Mouse (Mus musculus): ENCODE measurements around the gene Cux2. TPM values are rescaled to one million over a fixed set of nuclear protein-coding genes. Genes with fewer than 3 reads are reported as not detected.
"Not testable (repeated sequence)": the region's sequence is repeated elsewhere in the genome, so short reads cannot be mapped to it uniquely, and the experiment has no call there.

Cux2 gene
- polyA plus RNA-seq, 1 experiment from 2014 or later: 9.0 TPM

- Histone ChIP-seq H3K9me3 (ENCODE audit: low read length) (no peaks in the 10 kb centered on the region), H3K27me3 (ENCODE audit: insufficient read depth, low read length) (no peaks in the 10 kb centered on the region), H3K36me3 (ENCODE audit: insufficient read depth, low read length) (peaks cover 34% of the 10 kb centered on the region), H3K4me3 (ENCODE audit: low read length) (no peak overlapping the region), H3K9ac (replicated peaks; ENCODE audit: low read length) (no peak overlapping the region), H3K4me2 (replicated peaks; ENCODE audit: low read depth, low read length) (no peak overlapping the region), H3K4me1 (ENCODE audit: insufficient read depth, low read length) (peaks cover 19% of the 10 kb centered on the region), H3K27ac (ENCODE audit: low read length) (no peak overlapping the region)
- no peak for ATAC-seq (ENCODE audit: low FRiP score, low TSS enrichment)
- 80% methylated on average over 9 of the region's 9 CpGs for WGBS
Measured at GRCm38 (mm10) chr5:121853368-121854051, 196.4 kb downstream of the Cux2 start.

GRCm38 (mm10) chr5:121849478-121850349, 200.2 kb downstream of the Cux2 start:
- ATAC-seq (ENCODE audit: low FRiP score, low TSS enrichment): peak; percentile 33; the same call in 1 of the 2 replicates
- Histone ChIP-seq H3K27me3 (ENCODE audit: insufficient read depth, low read length) (no peaks in the 10 kb centered on the region), H3K27ac (ENCODE audit: low read length) (no peak overlapping the region; the same call in 1 of the 2 replicates), H3K4me1 (ENCODE audit: insufficient read depth, low read length) (peaks cover 22% of the 10 kb centered on the region), H3K9me3 (ENCODE audit: low read length) (no peaks in the 10 kb centered on the region), H3K9ac (replicated peaks; ENCODE audit: low read length) (peak overlapping the region; percentile 93), H3K4me3 (ENCODE audit: low read length) (peak overlapping the region; percentile 80), H3K4me2 (replicated peaks; ENCODE audit: low read depth, low read length) (peak overlapping the region; percentile 75), H3K36me3 (ENCODE audit: insufficient read depth, low read length) (peaks cover 32% of the 10 kb centered on the region)
- 36% methylated on average over 20 of the region's 20 CpGs for WGBS

GRCm38 (mm10) chr5:121848743-121849142, 201.2 kb downstream of the Cux2 start, which contains the start of gene Pheta1:
TSS of gene Pheta1 (plus strand) at chr5:121848984.
- Histone ChIP-seq H3K4me2 (replicated peaks; ENCODE audit: low read depth, low read length) (peak within 1 kb of the TSS; percentile 75), H3K36me3 (ENCODE audit: insufficient read depth, low read length) (peaks cover 24% of the 10 kb centered on the region), H3K4me1 (ENCODE audit: insufficient read depth, low read length) (peaks cover 25% of the 10 kb centered on the region), H3K9ac (replicated peaks; ENCODE audit: low read length) (peak within 1 kb of the TSS; percentile 93), H3K27ac (ENCODE audit: low read length) (peak within 1 kb of the TSS; percentile 88), H3K4me3 (ENCODE audit: low read length) (peak within 1 kb of the TSS; percentile 80), H3K9me3 (ENCODE audit: low read length) (no peaks in the 10 kb centered on the region), H3K27me3 (ENCODE audit: insufficient read depth, low read length) (peaks cover 4% of the 10 kb centered on the region; the same call in 1 of the 2 replicates)
- peak; percentile 94 for ATAC-seq (ENCODE audit: low FRiP score, low TSS enrichment)
- WGBS: under 1% methylated on average over 42 of the region's 42 CpGs

- Histone ChIP-seq H3K36me3 (ENCODE audit: insufficient read depth, low read length) (peaks cover 19% of the 10 kb centered on the region), H3K27ac (ENCODE audit: low read length) (peak overlapping the region; percentile 88), H3K9ac (replicated peaks; ENCODE audit: low read length) (peak overlapping the region; percentile 93), H3K4me1 (ENCODE audit: insufficient read depth, low read length) (peaks cover 32% of the 10 kb centered on the region), H3K27me3 (ENCODE audit: insufficient read depth, low read length) (peaks cover 10% of the 10 kb centered on the region; the same call in 1 of the 2 replicates), H3K4me2 (replicated peaks; ENCODE audit: low read depth, low read length) (peak overlapping the region; percentile 75), H3K4me3 (ENCODE audit: low read length) (peak overlapping the region; percentile 80), H3K9me3 (ENCODE audit: low read length) (no peaks in the 10 kb centered on the region)
- WGBS: under 1% methylated on average over 17 of the region's 17 CpGs
- ATAC-seq (ENCODE audit: low FRiP score, low TSS enrichment): peak; percentile 40; the same call in 1 of the 2 replicates
Measured at GRCm38 (mm10) chr5:121848035-121848519, 201.8 kb downstream of the Cux2 start.

GRCm38 (mm10) chr5:121847269-121847668, 202.6 kb downstream of the Cux2 start:
- Histone ChIP-seq H3K27me3 (ENCODE audit: insufficient read depth, low read length) (peaks cover 10% of the 10 kb centered on the region; the same call in 1 of the 2 replicates), H3K4me1 (ENCODE audit: insufficient read depth, low read length) (peaks cover 37% of the 10 kb centered on the region), H3K36me3 (ENCODE audit: insufficient read depth, low read length) (peaks cover 11% of the 10 kb centered on the region)
- H3K9ac ChIP-seq (replicated peaks; ENCODE audit: low read length); ATAC-seq (ENCODE audit: low FRiP score, low TSS enrichment); H3K27ac ChIP-seq (ENCODE audit: low read length); H3K4me3 ChIP-seq (ENCODE audit: low read length); H3K9me3 ChIP-seq (ENCODE audit: low read length); H3K4me2 ChIP-seq (replicated peaks; ENCODE audit: low read depth, low read length): not testable (repeated sequence)
- WGBS: 87% methylated on average over 3 of the region's 3 CpGs

- no peak overlapping the region for H3K4me2 ChIP-seq (replicated peaks; ENCODE audit: low read depth, low read length)
- ATAC-seq (ENCODE audit: low FRiP score, low TSS enrichment): no peak
- H3K4me1 ChIP-seq (ENCODE audit: insufficient read depth, low read length): peaks cover 39% of the 10 kb centered on the region
- H3K36me3 ChIP-seq (ENCODE audit: insufficient read depth, low read length): peaks cover 2% of the 10 kb centered on the region; the same call in 1 of the 2 replicates
- H3K9me3 ChIP-seq (ENCODE audit: low read length): no peaks in the 10 kb centered on the region
- no peak overlapping the region for H3K27ac ChIP-seq (ENCODE audit: low read length)
- peaks cover 10% of the 10 kb centered on the region; the same call in 1 of the 2 replicates for H3K27me3 ChIP-seq (ENCODE audit: insufficient read depth, low read length)
- WGBS: 78% methylated on average over 11 of the region's 11 CpGs
- H3K4me3 ChIP-seq (ENCODE audit: low read length): no peak overlapping the region
- H3K9ac ChIP-seq (replicated peaks; ENCODE audit: low read length): no peak overlapping the region
Measured at GRCm38 (mm10) chr5:121846322-121846721, 203.6 kb downstream of the Cux2 start.

GRCm38 (mm10) chr5:121845361-121845760, 204.5 kb downstream of the Cux2 start:
- no peak overlapping the region for H3K9ac ChIP-seq (replicated peaks; ENCODE audit: low read length)

GRCm38 (mm10) chr5:121843138-121843905, 206.6 kb downstream of the Cux2 start:
- Histone ChIP-seq H3K4me3 (ENCODE audit: low read length) (peak overlapping the region; percentile 56), H3K4me2 (replicated peaks; ENCODE audit: low read depth, low read length) (peak overlapping the region; percentile 88), H3K9me3 (ENCODE audit: low read length) (no peaks in the 10 kb centered on the region), H3K4me1 (ENCODE audit: insufficient read depth, low read length) (peaks cover 32% of the 10 kb centered on the region), H3K9ac (replicated peaks; ENCODE audit: low read length) (peak overlapping the region; percentile 65; the same call in 1 of the 2 replicates), H3K36me3 (ENCODE audit: insufficient read depth, low read length) (no peaks in the 10 kb centered on the region), H3K27me3 (ENCODE audit: insufficient read depth, low read length) (peaks cover 10% of the 10 kb centered on the region; the same call in 1 of the 2 replicates), H3K27ac (ENCODE audit: low read length) (no peak overlapping the region)
- 10% methylated on average over 17 of the region's 17 CpGs for WGBS
- ATAC-seq (ENCODE audit: low FRiP score, low TSS enrichment): no peak

More at GRCm38 (mm10) chr5:121845361-121845760, 204.5 kb downstream of the Cux2 start:
- no peaks in the 10 kb centered on the region for H3K9me3 ChIP-seq (ENCODE audit: low read length)
- H3K27me3 ChIP-seq (ENCODE audit: insufficient read depth, low read length): peaks cover 10% of the 10 kb centered on the region; the same call in 1 of the 2 replicates
- WGBS: 20% methylated on average over 4 of the region's 4 CpGs
- H3K36me3 ChIP-seq (ENCODE audit: insufficient read depth, low read length): no peaks in the 10 kb centered on the region
- no peak overlapping the region for H3K4me2 ChIP-seq (replicated peaks; ENCODE audit: low read depth, low read length)
- peaks cover 30% of the 10 kb centered on the region for H3K4me1 ChIP-seq (ENCODE audit: insufficient read depth, low read length)
- no peak overlapping the region; the same call in 1 of the 2 replicates for H3K27ac ChIP-seq (ENCODE audit: low read length)
- no peak overlapping the region for H3K4me3 ChIP-seq (ENCODE audit: low read length)
- no peak for ATAC-seq (ENCODE audit: low FRiP score, low TSS enrichment)

GRCm38 (mm10) chr5:121842665-121843118, 207.2 kb downstream of the Cux2 start:
- H3K9ac ChIP-seq (replicated peaks; ENCODE audit: low read length): peak overlapping the region; percentile 65
- H3K27me3 ChIP-seq (ENCODE audit: insufficient read depth, low read length): peaks cover 10% of the 10 kb centered on the region; the same call in 1 of the 2 replicates
- WGBS: under 1% methylated on average over 33 of the region's 33 CpGs
- H3K4me3 ChIP-seq (ENCODE audit: low read length): peak overlapping the region; percentile 56
- peak overlapping the region; percentile 88 for H3K4me2 ChIP-seq (replicated peaks; ENCODE audit: low read depth, low read length)
- H3K27ac ChIP-seq (ENCODE audit: low read length): no peak overlapping the region
- peak; percentile 67 for ATAC-seq (ENCODE audit: low FRiP score, low TSS enrichment)
- peaks cover 35% of the 10 kb centered on the region for H3K4me1 ChIP-seq (ENCODE audit: insufficient read depth, low read length)
- H3K9me3 ChIP-seq (ENCODE audit: low read length): no peaks in the 10 kb centered on the region
- no peaks in the 10 kb centered on the region for H3K36me3 ChIP-seq (ENCODE audit: insufficient read depth, low read length)
